Mouse (Mus musculus) stomach, postnatal 0 days (tissue): ENCODE results near the gene Nol11.

Experiments used
- CTCF ChIP-seq: IDR thresholded peaks from 2 replicates; pipeline ENCODE4 v1.5.1; 2016; ENCODE audit warnings: antibody characterized with exemption, low read depth, mild to moderate bottlenecking, moderate library complexity
- EP300 ChIP-seq: optimal IDR thresholded peaks from 2 replicates; pipeline ENCODE3; 2016; ENCODE audit warnings: antibody characterized with exemption

- TF ChIP-seq CTCF, result no peak
- no peak for TF ChIP-seq EP300
Observed at GRCm38 (mm10) chr11:107135741-107136140, 53.4 kb downstream of the Nol11 start.
